Mouse (Mus musculus): ENCODE results near the gene Scaf4. TPM values are rescaled to one million over a fixed set of nuclear protein-coding genes. Genes with fewer than 3 reads are reported as not detected.

The Scaf4 gene
- polyA plus RNA-seq, 1 experiment from 2014 or later, result 25.0 TPM

GRCm38 (mm10) chr16:90187453-90187852 lies 96.8 kb downstream of the Scaf4 start:
- no peaks in the 10 kb centered on the region for H3K4me1 ChIP-seq
- H3K27ac ChIP-seq (replicated peaks), result no peak overlapping the region
- no peaks in the 10 kb centered on the region for H3K27me3 ChIP-seq
- 46% methylated on average over 13 of the region's 13 CpGs for WGBS
- H3K4me2 ChIP-seq (replicated peaks), result no peak overlapping the region
- no peak overlapping the region for H3K4me3 ChIP-seq
- no peaks in the 10 kb centered on the region for H3K9me3 ChIP-seq
- H3K36me3 ChIP-seq, result no peaks in the 10 kb centered on the region
- no peak overlapping the region for H3K9ac ChIP-seq (replicated peaks)
- 0 out of 2 replicates have a peak, but pooled peaks have one; percentile 14 for ATAC-seq (replicated peaks)

GRCm38 (mm10) chr16:90185928-90186588 lies 98.2 kb downstream of the Scaf4 start:
- Histone ChIP-seq H3K4me1 (no peaks in the 10 kb centered on the region), H3K9ac (replicated peaks) (no peak overlapping the region), H3K27me3 (no peaks in the 10 kb centered on the region), H3K9me3 (no peaks in the 10 kb centered on the region), H3K36me3 (no peaks in the 10 kb centered on the region), H3K27ac (replicated peaks) (no peak overlapping the region), H3K4me3 (no peak overlapping the region), H3K4me2 (replicated peaks) (no peak overlapping the region)
- 42% methylated on average over 8 of the region's 8 CpGs for WGBS
- peak; percentile 79 for ATAC-seq (replicated peaks)

- Histone ChIP-seq H3K9me3 (no peaks in the 10 kb centered on the region), H3K27ac (replicated peaks) (no peak overlapping the region), H3K9ac (replicated peaks) (no peak overlapping the region), H3K4me3 (no peak overlapping the region), H3K4me2 (replicated peaks) (no peak overlapping the region), H3K36me3 (no peaks in the 10 kb centered on the region), H3K4me1 (no peaks in the 10 kb centered on the region), H3K27me3 (no peaks in the 10 kb centered on the region)
- ATAC-seq (replicated peaks), result no peak
- WGBS, result 87% methylated on average over 6 of the region's 6 CpGs
These were observed 100.2 kb downstream of the Scaf4 start for GRCm38 (mm10) chr16:90184135-90184534.

GRCm38 (mm10) chr16:90181673-90182072 lies 102.6 kb downstream of the Scaf4 start:
- H3K27ac ChIP-seq (replicated peaks), result no peak overlapping the region
- WGBS, result 84% methylated on average over 8 of the region's 8 CpGs
- H3K27me3 ChIP-seq, result no peaks in the 10 kb centered on the region
- H3K4me2 ChIP-seq (replicated peaks), result no peak overlapping the region
- no peak overlapping the region for H3K9ac ChIP-seq (replicated peaks)
- ATAC-seq (replicated peaks), result no peak
- H3K36me3 ChIP-seq, result no peaks in the 10 kb centered on the region
- no peaks in the 10 kb centered on the region for H3K9me3 ChIP-seq
- H3K4me1 ChIP-seq, result peaks cover 5% of the 10 kb centered on the region
- H3K4me3 ChIP-seq, result no peak overlapping the region

- H3K4me2 ChIP-seq (replicated peaks), result no peak overlapping the region
- H3K36me3 ChIP-seq, result no peaks in the 10 kb centered on the region
- H3K27me3 ChIP-seq, result no peaks in the 10 kb centered on the region
- no peaks in the 10 kb centered on the region for H3K9me3 ChIP-seq
- 83% methylated on average over 6 of the region's 6 CpGs for WGBS
- no peak for ATAC-seq (replicated peaks)
- no peak overlapping the region for H3K27ac ChIP-seq (replicated peaks)
- H3K4me3 ChIP-seq, result no peak overlapping the region
- no peak overlapping the region for H3K9ac ChIP-seq (replicated peaks)
- peaks cover 11% of the 10 kb centered on the region for H3K4me1 ChIP-seq
These were observed 103.3 kb downstream of the Scaf4 start for GRCm38 (mm10) chr16:90180975-90181374.

- Histone ChIP-seq H3K27me3 (no peaks in the 10 kb centered on the region), H3K9me3 (no peaks in the 10 kb centered on the region), H3K36me3 (no peaks in the 10 kb centered on the region), H3K4me2 (replicated peaks) (no peak overlapping the region), H3K4me1 (peaks cover 11% of the 10 kb centered on the region), H3K4me3 (no peak overlapping the region), H3K9ac (replicated peaks) (no peak overlapping the region), H3K27ac (replicated peaks) (no peak overlapping the region)
- WGBS, result 93% methylated on average over 5 of the region's 5 CpGs
- ATAC-seq (replicated peaks), result no peak
These were observed 104.4 kb downstream of the Scaf4 start for GRCm38 (mm10) chr16:90179892-90180291.

- no peaks in the 10 kb centered on the region for H3K36me3 ChIP-seq
- H3K27me3 ChIP-seq, result no peaks in the 10 kb centered on the region
- no peaks in the 10 kb centered on the region for H3K9me3 ChIP-seq
- H3K4me2 ChIP-seq (replicated peaks), result no peak overlapping the region
- no peak for ATAC-seq (replicated peaks)
- no peak overlapping the region for H3K27ac ChIP-seq (replicated peaks)
- no peak overlapping the region for H3K4me3 ChIP-seq
- H3K4me1 ChIP-seq, result peaks cover 11% of the 10 kb centered on the region
- no peak overlapping the region for H3K9ac ChIP-seq (replicated peaks)
- WGBS, result 94% methylated on average over 3 of the region's 3 CpGs
These were observed 105.9 kb downstream of the Scaf4 start for GRCm38 (mm10) chr16:90178404-90178803.

- Histone ChIP-seq H3K36me3 (no peaks in the 10 kb centered on the region), H3K27ac (replicated peaks) (no peak overlapping the region), H3K9ac (replicated peaks) (no peak overlapping the region), H3K4me1 (peaks cover 11% of the 10 kb centered on the region), H3K4me2 (replicated peaks) (no peak overlapping the region), H3K27me3 (no peaks in the 10 kb centered on the region), H3K4me3 (no peak overlapping the region), H3K9me3 (no peaks in the 10 kb centered on the region)
- ATAC-seq (replicated peaks), result no peak
- WGBS, result 69% methylated on average over 8 of the region's 8 CpGs
These were observed 106.9 kb downstream of the Scaf4 start for GRCm38 (mm10) chr16:90177425-90177824.

GRCm38 (mm10) chr16:90176472-90176871 lies 107.8 kb downstream of the Scaf4 start:
- H3K36me3 ChIP-seq, result no peaks in the 10 kb centered on the region
- ATAC-seq (replicated peaks), result peak; percentile 77
- H3K9ac ChIP-seq (replicated peaks), result no peak overlapping the region
- H3K9me3 ChIP-seq, result no peaks in the 10 kb centered on the region
- no peak overlapping the region for H3K4me3 ChIP-seq
- 11% methylated on average over 10 of the region's 10 CpGs for WGBS
- peaks cover 12% of the 10 kb centered on the region for H3K4me1 ChIP-seq
- H3K27ac ChIP-seq (replicated peaks), result peak overlapping the region; percentile 39
- no peaks in the 10 kb centered on the region for H3K27me3 ChIP-seq
- 0 out of 2 replicates have a peak overlapping the region, but pooled peaks have one; percentile 6 for H3K4me2 ChIP-seq (replicated peaks)

Other genes starting within 250 kb of the Scaf4 start
- 33.8 and 35.1 TPM in 2 replicates for gene Tiam1, start 140.7 kb downstream of the Scaf4 start, polyA plus RNA-seq (2015; fragmentation: Nextera tagmentation; extraction: Ambion mirVana)
- gene Sod1, start 63.7 kb downstream of the Scaf4 start, polyA plus RNA-seq (2015; fragmentation: Nextera tagmentation; extraction: Ambion mirVana), result 853 and 902 TPM in 2 replicates
- 11.8 and 13.6 TPM in 2 replicates for gene Hunk, start 101.5 kb upstream of the Scaf4 start, polyA plus RNA-seq (2015; fragmentation: Nextera tagmentation; extraction: Ambion mirVana)